Mouse (Mus musculus) spleen, postnatal 14 days (tissue): ENCODE results near the gene Ttc7b.

Experiments
- DNase-seq, 2 experiments: peaks; one replicate each; pipeline ENCODE4 v3.0.0; 2021 to 2022; ENCODE audit warnings: low spot score in 2 of 2

The Ttc7b gene

GRCm38 (mm10) chr12:100520794-100521186 is at the start of gene Ttc7b:
Ttc7b (minus strand) TSS chr12:100520826.
- peak; percentile 17 to 38 for DNase-seq

GRCm38 (mm10) chr12:100568831-100569230 is 48.2 kb upstream of the Ttc7b start:
- no peak for DNase-seq

- DNase-seq = no peak
Measured at GRCm38 (mm10) chr12:100568105-100568504, 47.5 kb upstream of the Ttc7b start.

GRCm38 (mm10) chr12:100567627-100568026 is 47.0 kb upstream of the Ttc7b start:
- no peak for DNase-seq

GRCm38 (mm10) chr12:100553675-100554074 is 33.0 kb upstream of the Ttc7b start:
- no peak for DNase-seq

GRCm38 (mm10) chr12:100551972-100552371 is 31.3 kb upstream of the Ttc7b start:
- DNase-seq = no peak

- no peak for DNase-seq
Measured at GRCm38 (mm10) chr12:100544194-100544567, 23.6 kb upstream of the Ttc7b start.

- no peak for DNase-seq
Measured at GRCm38 (mm10) chr12:100543437-100544193, 23.0 kb upstream of the Ttc7b start.

GRCm38 (mm10) chr12:100542494-100542893 is 21.9 kb upstream of the Ttc7b start:
- DNase-seq = no peak

- DNase-seq = no peak
Measured at GRCm38 (mm10) chr12:100542076-100542475, 21.4 kb upstream of the Ttc7b start.

- DNase-seq = no peak
Measured at GRCm38 (mm10) chr12:100539158-100539714, 18.6 kb upstream of the Ttc7b start.

GRCm38 (mm10) chr12:100538445-100539157 is 18.0 kb upstream of the Ttc7b start:
- no peak for DNase-seq

GRCm38 (mm10) chr12:100537091-100537490 is 16.5 kb upstream of the Ttc7b start:
- DNase-seq = no peak

GRCm38 (mm10) chr12:100535028-100535427 is 14.4 kb upstream of the Ttc7b start:
- DNase-seq = no peak

- no peak for DNase-seq
Measured at GRCm38 (mm10) chr12:100534028-100534427, 13.4 kb upstream of the Ttc7b start.

GRCm38 (mm10) chr12:100533209-100533608 is 12.6 kb upstream of the Ttc7b start:
- no peak for DNase-seq

- DNase-seq = no peak
Measured at GRCm38 (mm10) chr12:100531740-100532139, 11.1 kb upstream of the Ttc7b start.

- no peak for DNase-seq
Measured at GRCm38 (mm10) chr12:100530871-100531270, 10.2 kb upstream of the Ttc7b start.

- no peak for DNase-seq
Measured at GRCm38 (mm10) chr12:100529651-100530050, 9.0 kb upstream of the Ttc7b start.

- no peak for DNase-seq
Measured at GRCm38 (mm10) chr12:100529172-100529571, 8.5 kb upstream of the Ttc7b start.

GRCm38 (mm10) chr12:100528246-100528645 is 7.6 kb upstream of the Ttc7b start:
- DNase-seq = no peak

- DNase-seq = peak; percentile 21 to 51
Measured at GRCm38 (mm10) chr12:100527753-100528152, 7.1 kb upstream of the Ttc7b start.

- DNase-seq = no peak
Measured at GRCm38 (mm10) chr12:100527241-100527640, 6.6 kb upstream of the Ttc7b start.
